Mouse (Mus musculus) erythroblast, embryonic 14.5 days (primary cell): ENCODE measurements around the gene Trim56. TPM values are rescaled to one million over a fixed set of nuclear protein-coding genes. Genes with fewer than 3 reads are reported as not detected.

Source experiments
- H3K27me3 ChIP-seq: 2 replicates; pipeline ENCODE4 v1.6.1; 2012; ENCODE audit warnings: inconsistent platforms; ENCODE audit not compliant: control insufficient read depth
- H3K36me3 ChIP-seq: 2 replicates; pipeline ENCODE4 v1.6.1; 2012; ENCODE audit warnings: mild to moderate bottlenecking, inconsistent platforms; ENCODE audit not compliant: control insufficient read depth
- H3K4me1 ChIP-seq: 2 replicates; pipeline ENCODE4 v1.6.1; 2012; ENCODE audit warnings: inconsistent platforms; ENCODE audit not compliant: control insufficient read depth
- H3K4me3 ChIP-seq: replicated peaks from 2 replicates; pipeline ENCODE3; 2012; ENCODE audit warnings: moderate library complexity, mild to moderate bottlenecking, inconsistent platforms
- H3K9me3 ChIP-seq: 2 replicates; pipeline ENCODE4 v1.6.1; 2012; ENCODE audit warnings: low read length, inconsistent platforms, mixed read lengths; ENCODE audit not compliant: control insufficient read depth
- GATA1 ChIP-seq: IDR thresholded peaks from 2 replicates; pipeline ENCODE4 v1.6.1; 2012; ENCODE audit warnings: low read length, inconsistent platforms, mixed read lengths
- TAL1 ChIP-seq: IDR thresholded peaks from 3 replicates; pipeline ENCODE4 v1.6.1; 2012; ENCODE audit warnings: low read length, inconsistent platforms, mixed read lengths
- polyA plus RNA-seq: library from polyadenylated mRNA; stranded (reverse); fragments of >175 nt; gene quantifications from 2 replicates; pipeline ENCODE4 v1.2.3, GENCODE M21; 2012

Trim56 gene
- polyA plus RNA-seq, 1 experiment = 3.5 TPM

- Histone ChIP-seq H3K4me3 (no peak overlapping the region), H3K27me3 (peaks cover 37% of the 10 kb centered on the region; the same call in 1 of the 2 replicates), H3K4me1 (peaks cover 48% of the 10 kb centered on the region), H3K9me3 (peaks cover 63% of the 10 kb centered on the region), H3K36me3 (peaks cover 56% of the 10 kb centered on the region)
- TF ChIP-seq TAL1 (no peak), GATA1 (no peak)
These were observed 4.2 kb downstream of the Trim56 start for GRCm38 (mm10) chr5:137111542-137112408.

GRCm38 (mm10) chr5:137110863-137111262 is 5.1 kb downstream of the Trim56 start:
- no peak overlapping the region for H3K4me3 ChIP-seq
- H3K36me3 ChIP-seq = peaks cover 62% of the 10 kb centered on the region
- peaks cover 37% of the 10 kb centered on the region; the same call in 1 of the 2 replicates for H3K27me3 ChIP-seq
- TF ChIP-seq TAL1 (no peak), GATA1 (no peak)
- H3K9me3 ChIP-seq = peaks cover 63% of the 10 kb centered on the region
- peaks cover 50% of the 10 kb centered on the region for H3K4me1 ChIP-seq

GRCm38 (mm10) chr5:137109941-137110593 is 5.9 kb downstream of the Trim56 start:
- peaks cover 52% of the 10 kb centered on the region for H3K4me1 ChIP-seq
- peaks cover 37% of the 10 kb centered on the region; the same call in 1 of the 2 replicates for H3K27me3 ChIP-seq
- peaks cover 61% of the 10 kb centered on the region for H3K9me3 ChIP-seq
- peaks cover 67% of the 10 kb centered on the region for H3K36me3 ChIP-seq
- TF ChIP-seq GATA1 (no peak), TAL1 (no peak)
- no peak overlapping the region for H3K4me3 ChIP-seq

GRCm38 (mm10) chr5:137108111-137108510 is 7.9 kb downstream of the Trim56 start:
- peaks cover 60% of the 10 kb centered on the region for H3K4me1 ChIP-seq
- TF ChIP-seq TAL1 (no peak), GATA1 (no peak)
- H3K9me3 ChIP-seq = peaks cover 56% of the 10 kb centered on the region
- H3K36me3 ChIP-seq = peaks cover 65% of the 10 kb centered on the region
- no peak overlapping the region for H3K4me3 ChIP-seq
- H3K27me3 ChIP-seq = peaks cover 21% of the 10 kb centered on the region; the same call in 1 of the 2 replicates

- no peak overlapping the region for H3K4me3 ChIP-seq
- peaks cover 60% of the 10 kb centered on the region for H3K4me1 ChIP-seq
- H3K27me3 ChIP-seq = peaks cover 17% of the 10 kb centered on the region; the same call in 1 of the 2 replicates
- H3K9me3 ChIP-seq = peaks cover 56% of the 10 kb centered on the region
- H3K36me3 ChIP-seq = peaks cover 62% of the 10 kb centered on the region
- no peak for TF ChIP-seq TAL1
- no peak for TF ChIP-seq GATA1
These were observed 8.3 kb downstream of the Trim56 start for GRCm38 (mm10) chr5:137107670-137108069.

- peaks cover 14% of the 10 kb centered on the region; the same call in 1 of the 2 replicates for H3K27me3 ChIP-seq
- H3K4me1 ChIP-seq = peaks cover 64% of the 10 kb centered on the region
- H3K9me3 ChIP-seq = peaks cover 56% of the 10 kb centered on the region
- no peak overlapping the region for H3K4me3 ChIP-seq
- H3K36me3 ChIP-seq = peaks cover 62% of the 10 kb centered on the region
- TF ChIP-seq TAL1 (no peak), GATA1 (no peak)
These were observed 9.0 kb downstream of the Trim56 start for GRCm38 (mm10) chr5:137107024-137107423.

- TF ChIP-seq TAL1 (no peak), GATA1 (no peak)
- Histone ChIP-seq H3K4me3 (no peak overlapping the region), H3K36me3 (peaks cover 59% of the 10 kb centered on the region), H3K27me3 (peaks cover 14% of the 10 kb centered on the region; the same call in 1 of the 2 replicates), H3K9me3 (peaks cover 52% of the 10 kb centered on the region), H3K4me1 (peaks cover 69% of the 10 kb centered on the region)
These were observed 9.6 kb downstream of the Trim56 start for GRCm38 (mm10) chr5:137106434-137106833.

- TF ChIP-seq TAL1 (no peak), GATA1 (no peak)
- Histone ChIP-seq H3K9me3 (peaks cover 30% of the 10 kb centered on the region), H3K27me3 (no peaks in the 10 kb centered on the region), H3K4me3 (peak overlapping the region; percentile 60), H3K4me1 (peaks cover 89% of the 10 kb centered on the region), H3K36me3 (peaks cover 53% of the 10 kb centered on the region)
These were observed 12.0 kb downstream of the Trim56 start for GRCm38 (mm10) chr5:137103969-137104368.
